Mouse (Mus musculus): Measurements from ENCODE around the gene Capn9. TPM values are rescaled to one million over a fixed set of nuclear protein-coding genes. Genes with fewer than 3 reads are reported as not detected.
A peak's percentile ranks its signal among the peaks of the same experiment; 100 is the strongest.

The Capn9 gene
- polyA plus RNA-seq (2015; fragmentation: Nextera tagmentation; extraction: Ambion mirVana), result 0.08 TPM in 1 of 2 replicates, not detected in the other

DNA sequence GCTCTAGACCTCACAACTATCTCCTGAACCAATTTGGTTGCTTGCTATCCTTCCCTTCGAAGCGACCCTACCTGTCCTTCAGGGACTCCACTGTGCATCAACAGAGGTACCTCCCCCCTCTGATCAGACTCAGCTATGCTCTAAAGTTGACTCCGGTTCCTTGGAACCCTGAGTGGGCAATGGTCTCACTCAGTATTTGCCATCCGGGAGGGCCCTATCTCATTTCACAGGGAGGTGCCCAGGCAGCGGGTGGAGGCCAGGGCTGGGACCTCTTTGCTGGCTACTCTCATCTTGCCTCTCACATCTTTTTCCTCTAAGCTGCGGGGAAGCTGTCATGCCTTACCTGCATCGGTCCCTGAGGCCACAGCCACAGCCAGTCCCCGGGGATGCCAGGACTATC, at the start of gene Capn9:
Gene Capn9, plus strand, starts transcription at position 301 of the 400 bp plus-strand sequence.
- WGBS (ENCODE audit: insufficient replicate concordance), result 68% methylated on average over 8 of the region's 8 CpGs
- H3K27ac ChIP-seq (ENCODE audit: low read length), result no peak within 1 kb of the TSS
- ATAC-seq (ENCODE audit: low read depth), result no peak

DNA sequence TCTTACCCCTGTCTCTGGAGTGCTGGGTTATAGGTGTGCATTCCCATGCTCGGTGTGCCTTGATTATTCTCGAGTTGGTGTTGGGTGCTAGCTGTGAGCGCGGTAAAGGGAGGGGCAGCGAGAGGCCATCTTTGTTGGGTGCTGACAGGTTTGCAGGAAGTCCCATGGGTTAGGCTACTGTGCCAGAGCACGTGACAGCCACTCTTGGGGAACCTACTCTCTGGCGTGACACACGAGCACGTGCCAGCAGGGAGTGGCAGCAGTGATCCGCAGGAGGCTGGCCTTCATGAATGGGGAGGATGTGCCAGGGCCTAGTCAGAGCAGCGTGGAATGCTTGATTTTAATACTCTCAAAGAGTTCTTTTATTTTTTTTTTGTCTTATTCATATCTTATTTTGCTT, 49.6 kb upstream of the Capn9 start:
- Histone ChIP-seq H3K27ac (ENCODE audit: low read length) (no peak overlapping the region), H3K36me3 (ENCODE audit: control insufficient read depth, insufficient read depth) (peaks cover 17% of the 10 kb centered on the region), H3K27me3 (ENCODE audit: control insufficient read depth, insufficient read depth, low read depth, low read length) (no peaks in the 10 kb centered on the region), H3K4me2 (ENCODE audit: low read depth, low read length) (no peak overlapping the region), H3K4me1 (ENCODE audit: control insufficient read depth, low read depth, low read length) (peaks cover 10% of the 10 kb centered on the region), H3K9ac (ENCODE audit: low read depth, low read length) (no peak overlapping the region), H3K4me3 (ENCODE audit: low read depth, low read length) (no peak overlapping the region), H3K9me3 (replicated peaks; ENCODE audit: control insufficient read depth, low read length) (no peaks in the 10 kb centered on the region)
- WGBS (ENCODE audit: insufficient replicate concordance), result 81% methylated on average over 11 of the region's 11 CpGs
- no peak for ATAC-seq (ENCODE audit: low read depth)

More for the DNA sequence above, at the start of gene Capn9:
- Histone ChIP-seq H3K9me3 (replicated peaks; ENCODE audit: control insufficient read depth, low read length) (no peaks in the 10 kb centered on the region), H3K4me2 (ENCODE audit: low read depth, low read length) (no peak within 1 kb of the TSS), H3K9ac (ENCODE audit: low read depth, low read length) (no peak within 1 kb of the TSS), H3K27me3 (ENCODE audit: control insufficient read depth, insufficient read depth, low read depth, low read length) (no peaks in the 10 kb centered on the region), H3K36me3 (ENCODE audit: control insufficient read depth, insufficient read depth) (no peaks in the 10 kb centered on the region), H3K4me1 (ENCODE audit: control insufficient read depth, low read depth, low read length) (peaks cover 6% of the 10 kb centered on the region), H3K4me3 (ENCODE audit: low read depth, low read length) (no peak within 1 kb of the TSS)

GRCm38 (mm10) chr8:124530076-124530475, 45.8 kb upstream of the Capn9 start:
- no peak overlapping the region for H3K27ac ChIP-seq (ENCODE audit: low read length)
- H3K9ac ChIP-seq (ENCODE audit: low read depth, low read length), result no peak overlapping the region
- H3K9me3 ChIP-seq (replicated peaks; ENCODE audit: control insufficient read depth, low read length), result no peaks in the 10 kb centered on the region
- no peak overlapping the region for H3K4me2 ChIP-seq (ENCODE audit: low read depth, low read length)
- H3K27me3 ChIP-seq (ENCODE audit: control insufficient read depth, insufficient read depth, low read depth, low read length), result no peaks in the 10 kb centered on the region
- H3K36me3 ChIP-seq (ENCODE audit: control insufficient read depth, insufficient read depth), result peaks cover 24% of the 10 kb centered on the region
- ATAC-seq (ENCODE audit: low read depth), result no peak
- no peak overlapping the region for H3K4me3 ChIP-seq (ENCODE audit: low read depth, low read length)
- H3K4me1 ChIP-seq (ENCODE audit: control insufficient read depth, low read depth, low read length), result no peaks in the 10 kb centered on the region
- 83% methylated on average over 14 of the region's 14 CpGs for WGBS (ENCODE audit: insufficient replicate concordance)

DNA sequence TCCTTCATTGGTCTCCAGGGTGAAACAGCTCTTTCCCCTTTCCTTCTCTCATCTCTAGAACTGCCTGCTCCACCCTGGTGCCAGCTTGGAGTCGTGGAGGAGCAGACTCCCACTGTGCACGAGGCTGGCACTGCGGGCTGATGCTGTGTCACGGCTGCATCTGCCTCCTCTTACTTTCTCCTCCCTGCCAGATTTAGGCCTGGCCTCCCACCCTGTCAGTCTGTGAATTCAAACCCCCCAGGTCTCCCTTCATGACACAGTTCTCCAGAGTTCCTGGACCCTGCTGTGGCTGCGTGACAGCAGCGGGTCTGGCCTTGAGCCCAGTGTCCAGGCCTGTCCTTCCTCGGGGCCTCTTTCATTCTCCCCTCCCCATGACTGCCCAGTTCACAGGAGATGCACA, 45.4 kb upstream of the Capn9 start:
- Histone ChIP-seq H3K9ac (ENCODE audit: low read depth, low read length) (no peak overlapping the region), H3K27me3 (ENCODE audit: control insufficient read depth, insufficient read depth, low read depth, low read length) (no peaks in the 10 kb centered on the region), H3K36me3 (ENCODE audit: control insufficient read depth, insufficient read depth) (peaks cover 27% of the 10 kb centered on the region), H3K4me2 (ENCODE audit: low read depth, low read length) (no peak overlapping the region), H3K9me3 (replicated peaks; ENCODE audit: control insufficient read depth, low read length) (no peaks in the 10 kb centered on the region), H3K27ac (ENCODE audit: low read length) (no peak overlapping the region), H3K4me3 (ENCODE audit: low read depth, low read length) (no peak overlapping the region), H3K4me1 (ENCODE audit: control insufficient read depth, low read depth, low read length) (no peaks in the 10 kb centered on the region)
- WGBS (ENCODE audit: insufficient replicate concordance), result 84% methylated on average over 7 of the region's 7 CpGs
- no peak for ATAC-seq (ENCODE audit: low read depth)

- Histone ChIP-seq H3K36me3 (ENCODE audit: control insufficient read depth, insufficient read depth) (peaks cover 29% of the 10 kb centered on the region), H3K9ac (ENCODE audit: low read depth, low read length) (no peak overlapping the region), H3K4me3 (ENCODE audit: low read depth, low read length) (no peak overlapping the region), H3K27me3 (ENCODE audit: control insufficient read depth, insufficient read depth, low read depth, low read length) (no peaks in the 10 kb centered on the region), H3K4me2 (ENCODE audit: low read depth, low read length) (no peak overlapping the region), H3K27ac (ENCODE audit: low read length) (no peak overlapping the region), H3K9me3 (replicated peaks; ENCODE audit: control insufficient read depth, low read length) (no peaks in the 10 kb centered on the region), H3K4me1 (ENCODE audit: control insufficient read depth, low read depth, low read length) (no peaks in the 10 kb centered on the region)
- WGBS (ENCODE audit: insufficient replicate concordance), result 68% methylated on average over 4 of the region's 4 CpGs
- ATAC-seq (ENCODE audit: low read depth), result no peak
Observed at GRCm38 (mm10) chr8:124530996-124531395, 44.9 kb upstream of the Capn9 start.

- H3K27me3 ChIP-seq (ENCODE audit: control insufficient read depth, insufficient read depth, low read depth, low read length), result no peaks in the 10 kb centered on the region
- no peak overlapping the region for H3K9ac ChIP-seq (ENCODE audit: low read depth, low read length)
- ATAC-seq (ENCODE audit: low read depth), result no peak
- WGBS (ENCODE audit: insufficient replicate concordance), result 82% methylated on average over 3 of the region's 3 CpGs
- no peaks in the 10 kb centered on the region for H3K4me1 ChIP-seq (ENCODE audit: control insufficient read depth, low read depth, low read length)
- H3K9me3 ChIP-seq (replicated peaks; ENCODE audit: control insufficient read depth, low read length), result no peaks in the 10 kb centered on the region
- no peak overlapping the region for H3K4me2 ChIP-seq (ENCODE audit: low read depth, low read length)
- no peak overlapping the region for H3K27ac ChIP-seq (ENCODE audit: low read length)
- H3K36me3 ChIP-seq (ENCODE audit: control insufficient read depth, insufficient read depth), result peaks cover 23% of the 10 kb centered on the region
- no peak overlapping the region for H3K4me3 ChIP-seq (ENCODE audit: low read depth, low read length)
Observed at GRCm38 (mm10) chr8:124532626-124533025, 43.3 kb upstream of the Capn9 start.

DNA sequence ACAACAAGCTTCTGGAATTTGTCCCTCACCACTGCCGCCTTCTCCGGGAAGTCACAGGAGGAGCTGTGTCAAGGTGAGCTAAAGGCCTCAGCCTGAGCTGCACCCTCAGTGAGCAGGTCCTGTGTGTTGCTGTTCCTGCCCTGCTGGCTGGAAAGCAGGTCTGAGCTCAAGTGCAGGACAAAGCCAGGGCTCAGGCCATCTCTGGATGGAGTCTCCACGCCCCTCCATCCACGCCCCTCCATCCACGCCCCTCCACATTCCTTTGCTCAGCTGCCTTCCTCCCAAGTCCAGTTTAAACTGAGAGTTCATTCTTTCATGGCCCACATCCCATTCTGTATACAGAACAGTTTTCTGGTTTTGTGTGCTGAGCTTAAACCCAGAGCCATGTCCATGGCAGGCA, 40.5 kb upstream of the Capn9 start:
- WGBS (ENCODE audit: insufficient replicate concordance), result 92% methylated on average over 5 of the region's 5 CpGs
- no peak overlapping the region for H3K9ac ChIP-seq (ENCODE audit: low read depth, low read length)
- H3K9me3 ChIP-seq (replicated peaks; ENCODE audit: control insufficient read depth, low read length), result no peaks in the 10 kb centered on the region
- H3K4me3 ChIP-seq (ENCODE audit: low read depth, low read length), result no peak overlapping the region
- H3K36me3 ChIP-seq (ENCODE audit: control insufficient read depth, insufficient read depth), result peaks cover 27% of the 10 kb centered on the region
- no peak overlapping the region for H3K27ac ChIP-seq (ENCODE audit: low read length)
- H3K4me2 ChIP-seq (ENCODE audit: low read depth, low read length), result no peak overlapping the region
- no peaks in the 10 kb centered on the region; the same call in 1 of the 2 replicates for H3K4me1 ChIP-seq (ENCODE audit: control insufficient read depth, low read depth, low read length)
- H3K27me3 ChIP-seq (ENCODE audit: control insufficient read depth, insufficient read depth, low read depth, low read length), result no peaks in the 10 kb centered on the region
- no peak for ATAC-seq (ENCODE audit: low read depth)

DNA sequence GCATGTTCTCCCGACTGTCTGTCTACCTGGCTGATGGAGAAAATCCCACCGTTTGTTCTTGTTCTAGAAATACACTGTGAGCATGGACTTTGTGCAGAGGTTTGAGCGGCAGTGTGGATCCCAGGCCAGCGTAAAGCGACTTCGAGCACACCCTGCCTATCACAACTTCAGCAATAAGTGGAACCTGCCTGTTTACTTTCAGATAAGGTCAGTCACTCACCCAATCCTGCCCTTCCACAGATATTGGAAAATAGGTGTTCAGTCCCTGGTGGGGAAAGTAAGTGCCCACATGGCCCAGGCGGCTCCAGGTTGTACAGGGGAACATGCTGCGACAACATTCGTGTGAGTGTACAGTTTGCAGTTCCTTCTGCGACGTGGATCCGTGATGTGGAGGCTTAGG, 35.0 kb upstream of the Capn9 start:
- H3K4me1 ChIP-seq (ENCODE audit: control insufficient read depth, low read depth, low read length), result no peaks in the 10 kb centered on the region; the same call in 1 of the 2 replicates
- H3K27ac ChIP-seq (ENCODE audit: low read length), result no peak overlapping the region
- no peak overlapping the region for H3K4me2 ChIP-seq (ENCODE audit: low read depth, low read length)
- H3K9me3 ChIP-seq (replicated peaks; ENCODE audit: control insufficient read depth, low read length), result no peaks in the 10 kb centered on the region
- no peaks in the 10 kb centered on the region for H3K27me3 ChIP-seq (ENCODE audit: control insufficient read depth, insufficient read depth, low read depth, low read length)
- WGBS (ENCODE audit: insufficient replicate concordance), result 75% methylated on average over 12 of the region's 12 CpGs
- peak; percentile 61 for ATAC-seq (ENCODE audit: low read depth)
- no peak overlapping the region for H3K4me3 ChIP-seq (ENCODE audit: low read depth, low read length)
- H3K9ac ChIP-seq (ENCODE audit: low read depth, low read length), result no peak overlapping the region
- H3K36me3 ChIP-seq (ENCODE audit: control insufficient read depth, insufficient read depth), result peaks cover 28% of the 10 kb centered on the region

DNA sequence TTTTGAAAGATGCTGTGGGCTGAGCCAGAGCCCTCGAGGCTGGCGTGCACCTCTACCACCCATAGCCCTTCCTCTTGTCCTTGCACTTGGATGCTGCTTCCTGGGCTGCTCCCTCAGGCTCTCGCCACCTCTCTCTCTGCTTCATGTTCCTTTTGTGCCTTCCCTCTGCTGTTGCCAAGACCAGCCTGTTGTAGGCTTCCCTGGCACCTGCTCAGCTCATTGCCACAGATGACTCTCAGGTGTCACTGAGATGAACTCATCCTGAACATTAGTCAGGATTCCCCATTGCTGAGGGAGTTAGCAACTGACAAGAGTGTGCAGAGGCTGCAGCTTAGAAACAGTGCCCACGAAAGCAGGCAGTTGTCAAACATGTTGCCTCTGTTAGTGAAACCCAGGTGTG, 33.9 kb upstream of the Capn9 start:
- H3K36me3 ChIP-seq (ENCODE audit: control insufficient read depth, insufficient read depth), result peaks cover 28% of the 10 kb centered on the region
- no peak overlapping the region for H3K9ac ChIP-seq (ENCODE audit: low read depth, low read length)
- WGBS (ENCODE audit: insufficient replicate concordance), result 74% methylated on average over 4 of the region's 4 CpGs

More for the DNA sequence above, 33.9 kb upstream of the Capn9 start:
- H3K4me1 ChIP-seq (ENCODE audit: control insufficient read depth, low read depth, low read length), result no peaks in the 10 kb centered on the region; the same call in 1 of the 2 replicates
- no peak overlapping the region for H3K27ac ChIP-seq (ENCODE audit: low read length)
- H3K4me3 ChIP-seq (ENCODE audit: low read depth, low read length), result no peak overlapping the region
- ATAC-seq (ENCODE audit: low read depth), result no peak
- no peak overlapping the region for H3K4me2 ChIP-seq (ENCODE audit: low read depth, low read length)
- H3K9me3 ChIP-seq (replicated peaks; ENCODE audit: control insufficient read depth, low read length), result no peaks in the 10 kb centered on the region
- H3K27me3 ChIP-seq (ENCODE audit: control insufficient read depth, insufficient read depth, low read depth, low read length), result no peaks in the 10 kb centered on the region

All from liver, embryonic 16.5 days (tissue).